9 mouse cellular contexts compared by ENCODE assay signal in the genomic region with DNA sequence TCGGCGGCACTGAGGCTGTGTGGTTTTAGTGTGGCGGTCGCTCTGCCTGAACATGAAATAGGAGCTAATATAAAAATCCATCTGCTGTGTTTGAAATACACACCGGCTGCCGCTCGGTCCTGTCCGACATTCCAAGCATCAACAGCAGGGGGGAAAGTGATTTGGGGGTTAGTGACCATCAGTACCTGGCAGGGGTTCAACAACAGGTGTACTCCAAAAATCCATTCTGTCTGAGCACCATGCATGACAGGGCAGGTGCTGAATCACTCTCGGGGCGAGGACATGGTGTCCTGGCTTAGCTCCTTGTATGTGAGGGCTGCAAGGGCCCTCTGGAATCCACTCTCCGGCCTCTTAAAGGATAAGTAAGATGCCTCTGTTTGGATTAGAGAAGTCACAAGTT. TPM values are rescaled to one million over a fixed set of nuclear protein-coding genes. Genes with fewer than 3 reads are reported as not detected.
DNase-seq lines count a peak whose midpoint lies in the region; ATAC-seq lines count a peak whose summit lies in the region.
"Had no signal": no experiment of that assay in that cellular context is flagged by ENCODE, and none has a peak within 500 bp of the region (broad histone marks: within the 10 kb centered on the region; RNA-seq: fewer than 3 reads in every experiment).

No protein-coding gene starts in this region.

- no peak overlapping the region for H3K27ac ChIP-seq in liver, embryonic 11.5 days (ENCODE audit: low read depth, low read length)
- H3K27ac ChIP-seq in forebrain, embryonic 14.5 days (ENCODE audit: low read depth, low read length) = no peak overlapping the region
- no peak overlapping the region for H3K27ac ChIP-seq in stomach, embryonic 16.5 days (ENCODE audit: low read length)
- H3K27ac ChIP-seq: liver, embryonic 14.5 days had no signal

- peak overlapping the region; percentile 46 for H3K4me2 ChIP-seq in liver, embryonic 11.5 days
- H3K4me2 ChIP-seq in forebrain, embryonic 14.5 days (ENCODE audit: low read length) = peak overlapping the region; percentile 45
- H3K4me2 ChIP-seq in stomach, embryonic 16.5 days (ENCODE audit: low read depth, low read length) = peak overlapping the region; percentile 47

- DNase-seq in liver, embryonic 11.5 days (ENCODE audit: low spot score) = no peak
- no peak for DNase-seq in liver
- DNase-seq in forebrain, embryonic 14.5 days (ENCODE audit: low spot score) = no peak
- DNase-seq in lung, adult 18-20 months = peak; percentile 66 to 80
- no peak for DNase-seq in spleen, postnatal 10 days (ENCODE audit: low spot score in 2 of 2)
- DNase-seq in thymus, adult 18-20 months = no peak

- peaks cover 5% of the 10 kb centered on the region for H3K27me3 ChIP-seq in liver, embryonic 11.5 days (replicated peaks; ENCODE audit: control insufficient read depth, insufficient read depth, low read length)
- peaks cover 15% of the 10 kb centered on the region; the same call in 1 of the 2 replicates for H3K27me3 ChIP-seq in forebrain, embryonic 14.5 days (replicated peaks; ENCODE audit: control insufficient read depth, insufficient read depth, low read length)
- 0 out of 2 replicates have a peak, but pooled peaks cover 6% of the 10 kb centered on the region for H3K27me3 ChIP-seq in stomach, embryonic 16.5 days (ENCODE audit: control insufficient read depth, insufficient read depth, low read length)

- H3K36me3 ChIP-seq in liver, embryonic 11.5 days (ENCODE audit: control insufficient read depth, insufficient read depth, low read length) = no peaks in the 10 kb centered on the region
- no peaks in the 10 kb centered on the region for H3K36me3 ChIP-seq in forebrain, embryonic 14.5 days (ENCODE audit: control insufficient read depth, insufficient read depth, low read length)
- no peaks in the 10 kb centered on the region for H3K36me3 ChIP-seq in stomach, embryonic 16.5 days (ENCODE audit: control insufficient read depth, insufficient read depth, low read length)

- no peaks in the 10 kb centered on the region for H3K9me3 ChIP-seq in liver, embryonic 11.5 days (ENCODE audit: control insufficient read depth, low read length)
- no peaks in the 10 kb centered on the region for H3K9me3 ChIP-seq in forebrain, embryonic 14.5 days (replicated peaks; ENCODE audit: control insufficient read depth, low read length)
- H3K9me3 ChIP-seq in stomach, embryonic 16.5 days (replicated peaks; ENCODE audit: control insufficient read depth, low read length) = no peaks in the 10 kb centered on the region

- no peak for ATAC-seq in liver, embryonic 11.5 days (replicated peaks; ENCODE audit: low FRiP score)
- ATAC-seq in forebrain, embryonic 14.5 days = no peak
- no peak for ATAC-seq in stomach, embryonic 16.5 days (ENCODE audit: insufficient read depth, low FRiP score)
- ATAC-seq in CD4-positive, CD25-positive, alpha-beta regulatory T cell, adult 4 months = no peak

- 42% methylated on average over 11 of the region's 11 CpGs for WGBS in liver, embryonic 11.5 days
- WGBS in forebrain, embryonic 14.5 days = 18% methylated on average over 11 of the region's 11 CpGs
- WGBS in stomach, embryonic 16.5 days = 33% methylated on average over 11 of the region's 11 CpGs

- H3K4me1 ChIP-seq in liver, embryonic 11.5 days (replicated peaks; ENCODE audit: control insufficient read depth, insufficient read depth, low read length) = no peaks in the 10 kb centered on the region
- H3K4me1 ChIP-seq in forebrain, embryonic 14.5 days (ENCODE audit: control insufficient read depth, insufficient read depth, low read length) = peaks cover 2% of the 10 kb centered on the region
- H3K4me1 ChIP-seq in stomach, embryonic 16.5 days (ENCODE audit: control insufficient read depth, insufficient read depth, low read length) = no peaks in the 10 kb centered on the region

- H3K4me3 ChIP-seq in liver, embryonic 11.5 days (ENCODE audit: low read depth, low read length) = peak overlapping the region; percentile 4; the same call in 1 of the 2 replicates
- peak overlapping the region; percentile 10; the same call in 1 of the 2 replicates for H3K4me3 ChIP-seq in forebrain, embryonic 14.5 days (ENCODE audit: low read depth, low read length)
- peak overlapping the region; percentile 15; the same call in 1 of the 2 replicates for H3K4me3 ChIP-seq in stomach, embryonic 16.5 days (replicated peaks; ENCODE audit: low read length)

- no peak overlapping the region for H3K9ac ChIP-seq in liver, embryonic 11.5 days (ENCODE audit: low read depth, low read length)
- H3K9ac ChIP-seq in forebrain, embryonic 14.5 days (ENCODE audit: low read length) = peak overlapping the region; percentile 17; the same call in 1 of the 2 replicates
- H3K9ac ChIP-seq in stomach, embryonic 16.5 days (ENCODE audit: low read length) = peak overlapping the region; percentile 22; the same call in 1 of the 2 replicates
- H3K9ac ChIP-seq: liver, embryonic 14.5 days had no signal

RNA-seq across cellular contexts. Expression of a gene that starts 41.0 kb away (rescaled TPM):
- polyA plus RNA-seq in liver, embryonic 11.5 days (2014; fragmentation: Nextera tagmentation; extraction: Ambion mirVana) = 10.5 and 12.0 TPM in 2 replicates
- 17.6 and 21.6 TPM in 2 replicates for polyA plus RNA-seq in forebrain, embryonic 14.5 days (2014; fragmentation: Nextera tagmentation; extraction: Ambion mirVana)
- polyA plus RNA-seq in stomach, embryonic 16.5 days (2015; fragmentation: Nextera tagmentation; extraction: Ambion mirVana) = 14.6 and 14.9 TPM in 2 replicates
- 10 to 100 TPM; 11.7 to 21.8 TPM for polyA plus RNA-seq in CD4-positive, CD25-positive, alpha-beta regulatory T cell, adult 4 months (2017; shearing (Covaris generic))

RNA-seq across cellular contexts. Expression of a gene that starts 52.6 kb away (rescaled TPM):
- polyA plus RNA-seq in liver, embryonic 11.5 days (2014; fragmentation: Nextera tagmentation; extraction: Ambion mirVana) = 76.7 and 82.0 TPM in 2 replicates
- polyA plus RNA-seq in forebrain, embryonic 14.5 days (2014; fragmentation: Nextera tagmentation; extraction: Ambion mirVana) = 94.8 and 99.7 TPM in 2 replicates
- 67.5 and 75.1 TPM in 2 replicates for polyA plus RNA-seq in stomach, embryonic 16.5 days (2015; fragmentation: Nextera tagmentation; extraction: Ambion mirVana)
- 10 to 100 TPM; 50.8 to 52.7 TPM for polyA plus RNA-seq in CD4-positive, CD25-positive, alpha-beta regulatory T cell, adult 4 months (2017; shearing (Covaris generic))

Comparison
In these comparisons a context has a peak if more than half of its experiments do, and no peak if none do; other contexts are left out.
1. DNase-seq: peak in lung, adult 18-20 months (2 of 2); none in liver, embryonic 11.5 days (single experiment), liver (single experiment), forebrain, embryonic 14.5 days (single experiment), spleen, postnatal 10 days (0 of 2) and thymus, adult 18-20 months (0 of 2).
2. Peak in every context shown above with its lines, with median percentiles within 50 percentile points of each other: H3K4me2 ChIP-seq and H3K4me3 ChIP-seq.